Mouse (Mus musculus) cortical plate, adult 2 months (tissue): ENCODE measurements around the gene Slc22a15.

Experiments used
- CTCF ChIP-seq: fragments of 200-500 bp; IDR thresholded peaks from 2 replicates; pipeline ENCODE4 v1.5.1; 2011; ENCODE audit warnings: mild to moderate bottlenecking, control low read depth, low read length; ENCODE audit not compliant: insufficient read depth; ENCODE audit errors: extremely low read depth
- POLR2A ChIP-seq: fragments of 200-500 bp; IDR thresholded peaks from 2 replicates; pipeline ENCODE4 v1.6.1; 2011; ENCODE audit warnings: mild to moderate bottlenecking, low read length, control low read depth; ENCODE audit not compliant: insufficient read depth; ENCODE audit errors: extremely low read depth

DNA sequence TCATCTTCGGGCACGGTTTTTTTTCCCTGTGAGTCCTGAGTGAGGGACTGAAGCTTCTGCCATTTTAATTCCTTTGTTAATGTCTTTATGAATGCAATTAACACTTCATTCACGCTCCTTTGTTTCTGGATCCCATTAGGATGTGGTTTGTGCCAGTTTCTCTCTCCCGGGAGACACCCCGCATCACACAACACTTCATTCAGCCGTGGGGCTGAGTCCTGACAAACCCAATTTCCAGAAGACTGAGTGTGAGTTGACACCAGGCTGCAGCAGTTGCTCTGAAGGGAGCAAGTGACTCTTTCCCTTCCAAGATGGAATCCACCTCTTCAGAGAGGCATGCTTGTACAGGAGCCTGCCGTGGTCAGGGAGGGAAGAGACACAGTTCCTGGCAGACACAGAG, 40.1 kb upstream of the Slc22a15 start:
- TF ChIP-seq POLR2A, result no peak
- TF ChIP-seq CTCF, result no peak
